In genomic region chr9:20726859-20727600, GRCm38 (mm10) we compare ENCODE assay signal across 8 mouse cellular contexts. TPM values are rescaled to one million over a fixed set of nuclear protein-coding genes. Genes with fewer than 3 reads are reported as not detected.
DNase-seq lines count a peak whose midpoint lies in the region; ATAC-seq and TF ChIP-seq lines count a peak whose summit lies in the region.

No protein-coding gene starts in this region.

- no peak overlapping the region for H3K27ac ChIP-seq in liver, adult 2 months (replicated peaks; ENCODE audit: insufficient read depth, low read depth, low read length)
- no peak overlapping the region for H3K27ac ChIP-seq in embryonic facial prominence, embryonic 15.5 days (replicated peaks)
- H3K27ac ChIP-seq in intestine, embryonic 16.5 days (ENCODE audit: low read length): no peak overlapping the region
- H3K27ac ChIP-seq in midbrain, embryonic 15.5 days: 0 out of 2 replicates have a peak overlapping the region, but pooled peaks have one; percentile 21

- H3K9ac ChIP-seq in liver, adult 2 months (ENCODE audit: low read depth, low read length): peak overlapping the region; percentile 28; the same call in 1 of the 2 replicates
- H3K9ac ChIP-seq in embryonic facial prominence, embryonic 15.5 days: peak overlapping the region; percentile 31
- H3K9ac ChIP-seq in intestine, embryonic 16.5 days (ENCODE audit: low read depth, low read length): peak overlapping the region; percentile 58
- peak overlapping the region; percentile 53 for H3K9ac ChIP-seq in midbrain, embryonic 15.5 days

- H3K4me1 ChIP-seq in liver, adult 2 months (ENCODE audit: control insufficient read depth, insufficient read depth, low read length): peaks cover 8% of the 10 kb centered on the region; the same call in 1 of the 2 replicates
- H3K4me1 ChIP-seq in embryonic facial prominence, embryonic 15.5 days: peaks cover 25% of the 10 kb centered on the region
- H3K4me1 ChIP-seq in intestine, embryonic 16.5 days (ENCODE audit: control insufficient read depth, insufficient read depth, low read length): peaks cover 15% of the 10 kb centered on the region
- peaks cover 23% of the 10 kb centered on the region for H3K4me1 ChIP-seq in midbrain, embryonic 15.5 days

- H3K4me3 ChIP-seq in liver, adult 2 months (ENCODE audit: insufficient read depth, low read depth, low read length): peak overlapping the region; percentile 45; the same call in 1 of the 2 replicates
- H3K4me3 ChIP-seq in embryonic facial prominence, embryonic 15.5 days (replicated peaks): peak overlapping the region; percentile 52
- peak overlapping the region; percentile 53 for H3K4me3 ChIP-seq in intestine, embryonic 16.5 days (ENCODE audit: low read length)
- H3K4me3 ChIP-seq in midbrain, embryonic 15.5 days: peak overlapping the region; percentile 53

- no peak for TF ChIP-seq CTCF in liver, adult 2 months (IDR thresholded peaks at IDR 0.05; ENCODE audit: low read depth, low read length)

- no peak for DNase-seq in liver, adult 2 months (ENCODE audit: extremely low read depth, low read depth, low spot score)
- DNase-seq in liver (no peak), ZHBTc4 (ENCODE audit: low read depth, low spot score) (peak; percentile 39)
- DNase-seq in c-Kit-positive CD71-positive TER-119-positive erythroid progenitor cells, embryonic 14.5 days (ENCODE audit: low spot score): no peak

- TF ChIP-seq POLR2A in liver, adult 2 months (IDR thresholded peaks at IDR 0.05; ENCODE audit: extremely low read depth, insufficient read depth, low read length): no peak

- H3K36me3 ChIP-seq in liver, adult 2 months (ENCODE audit: control insufficient read depth, insufficient read depth, low read length): no peaks in the 10 kb centered on the region
- no peaks in the 10 kb centered on the region for H3K36me3 ChIP-seq in embryonic facial prominence, embryonic 15.5 days
- H3K36me3 ChIP-seq in intestine, embryonic 16.5 days (ENCODE audit: control insufficient read depth, insufficient read depth, low read length): no peaks in the 10 kb centered on the region
- H3K36me3 ChIP-seq in midbrain, embryonic 15.5 days (replicated peaks): no peaks in the 10 kb centered on the region

- 2% methylated on average over 53 of the region's 54 CpGs for WGBS in liver, adult 2 months
- WGBS in embryonic facial prominence, embryonic 15.5 days: under 1% methylated on average over 54 of the region's 54 CpGs
- whole genome bisulfite sequencing in intestine, embryonic 16.5 days: under 1% methylated on average over 48 of the region's 54 CpGs
- WGBS in midbrain, embryonic 15.5 days: under 1% methylated on average over 53 of the region's 54 CpGs

- H3K9me3 ChIP-seq in embryonic facial prominence, embryonic 15.5 days (replicated peaks): no peaks in the 10 kb centered on the region
- no peaks in the 10 kb centered on the region for H3K9me3 ChIP-seq in intestine, embryonic 16.5 days (ENCODE audit: control insufficient read depth, low read length)
- H3K9me3 ChIP-seq in midbrain, embryonic 15.5 days: no peaks in the 10 kb centered on the region

- no peaks in the 10 kb centered on the region for H3K79me2 ChIP-seq in liver, adult 2 months (ENCODE audit: control insufficient read depth, insufficient read depth, low read length)

- no peak for ATAC-seq in embryonic facial prominence, embryonic 15.5 days (ENCODE audit: insufficient number of reproducible peaks, low FRiP score, low TSS enrichment, low read depth)
- peak; percentile 28 for ATAC-seq in intestine, embryonic 16.5 days
- ATAC-seq in midbrain, embryonic 15.5 days (replicated peaks): peak; percentile 65
- no peak for ATAC-seq in megakaryocyte progenitor cell, adult 5-6 weeks (replicated peaks; ENCODE audit: poor library complexity)

- peaks cover 13% of the 10 kb centered on the region for H3K27me3 ChIP-seq in liver, adult 2 months (ENCODE audit: control insufficient read depth, insufficient read depth, low read length)
- H3K27me3 ChIP-seq in embryonic facial prominence, embryonic 15.5 days: peaks cover 57% of the 10 kb centered on the region
- H3K27me3 ChIP-seq in intestine, embryonic 16.5 days (replicated peaks; ENCODE audit: control insufficient read depth, insufficient read depth, low read length): peaks cover 42% of the 10 kb centered on the region
- peaks cover 4% of the 10 kb centered on the region; the same call in 1 of the 2 replicates for H3K27me3 ChIP-seq in midbrain, embryonic 15.5 days (replicated peaks)

- H3K4me2 ChIP-seq in embryonic facial prominence, embryonic 15.5 days (replicated peaks): peak overlapping the region; percentile 98
- H3K4me2 ChIP-seq in intestine, embryonic 16.5 days (ENCODE audit: low read depth, low read length): peak overlapping the region; percentile 96
- peak overlapping the region; percentile 97 for H3K4me2 ChIP-seq in midbrain, embryonic 15.5 days

RNA-seq across cellular contexts. Expression of gene Olfm2, which starts 19.1 kb away (rescaled TPM):
- 0.09 and 0.34 TPM in 2 replicates for total RNA-seq in liver, adult 2 months (2014; rRNA removed)
- 0.14 and 0.72 TPM in 2 replicates for polyA plus RNA-seq in liver, adult 2 months (2012; rRNA removed)
- 13.4 and 13.8 TPM in 2 replicates for polyA plus RNA-seq in embryonic facial prominence, embryonic 15.5 days (2015; fragmentation: Nextera tagmentation; extraction: Ambion mirVana)
- 6.7 and 7.8 TPM in 2 replicates for polyA plus RNA-seq in intestine, embryonic 16.5 days (2015; fragmentation: Nextera tagmentation; extraction: Ambion mirVana)
- 209 and 213 TPM in 2 replicates for polyA plus RNA-seq in midbrain, embryonic 15.5 days (2015; fragmentation: Nextera tagmentation; extraction: Ambion mirVana)
- total RNA-seq in megakaryocyte progenitor cell, adult 5-6 weeks (2015): 0.27 and 0.32 TPM in 2 replicates
- total RNA-seq in megakaryocyte progenitor cell, adult 5-6 weeks (2017): 0.34 TPM in 1 of 2 replicates, not detected in the other

Comparison
In these comparisons a context has a peak if more than half of its experiments do, and no peak if none do; other contexts are left out.
1. ATAC-seq: peak in intestine, embryonic 16.5 days (single experiment) and midbrain, embryonic 15.5 days (single experiment); none in embryonic facial prominence, embryonic 15.5 days (single experiment) and megakaryocyte progenitor cell, adult 5-6 weeks (single experiment).
2. RNA of gene Olfm2, which starts 19.1 kb away (polyA plus RNA-seq): 209 to 213 TPM in midbrain, embryonic 15.5 days; 13.4 to 13.8 TPM in embryonic facial prominence, embryonic 15.5 days, 6.7 to 7.8 TPM in intestine, embryonic 16.5 days and 0.14 to 0.72 TPM in liver, adult 2 months; every median in the first group is over 10 times any median in the second.
3. Peak in every context shown above with its lines, with median percentiles within 50 percentile points of each other: H3K4me3 ChIP-seq, H3K9ac ChIP-seq and H3K4me2 ChIP-seq.